Mouse (Mus musculus) hindbrain, embryonic 11.5 days (tissue): ENCODE results near the gene Mcpt1. TPM values are rescaled to one million over a fixed set of nuclear protein-coding genes. Genes with fewer than 3 reads are reported as not detected.
"Not testable (repeated sequence)": the region's sequence is repeated elsewhere in the genome, so short reads cannot be mapped to it uniquely, and the experiment has no call there.

Source experiments
- ATAC-seq: fragments of 200-750 bp; cut with Nextera tagmentation; 2 replicates; pipeline ENCODE4 v1.8.0; 2017; ENCODE audit warnings: mild to moderate bottlenecking, moderate TSS enrichment, moderate library complexity; ENCODE audit not compliant: low FRiP score
- DNase-seq: peaks from one replicate; pipeline ENCODE4 v3.0.0-alpha.2; 2015; ENCODE audit warnings: low spot score
- H3K27ac ChIP-seq: fragments of 300-500 bp; sonication (generic); 2 replicates; pipeline ENCODE4 v1.5.1; 2014; ENCODE audit warnings: mild to moderate bottlenecking, low read depth, low read length
- H3K27me3 ChIP-seq: fragments of 300-500 bp; sonication (generic); 2 replicates; pipeline ENCODE4 v1.6.1; 2014; ENCODE audit warnings: mild to moderate bottlenecking, low read length, moderate library complexity, mixed read lengths; ENCODE audit not compliant: control insufficient read depth, insufficient read depth
- H3K36me3 ChIP-seq: fragments of 300-500 bp; sonication (generic); 2 replicates; pipeline ENCODE4 v1.6.1; 2014; ENCODE audit warnings: mild to moderate bottlenecking, low read length, moderate library complexity, mixed read lengths; ENCODE audit not compliant: control insufficient read depth, insufficient read depth
- H3K4me1 ChIP-seq: fragments of 300-500 bp; sonication (generic); replicated peaks from 2 replicates; pipeline ENCODE4 v1.6.1; 2014; ENCODE audit warnings: low read length, mixed read lengths; ENCODE audit not compliant: control insufficient read depth, insufficient read depth
- H3K4me2 ChIP-seq: fragments of 300-500 bp; sonication (generic); replicated peaks from 2 replicates; pipeline ENCODE4 v1.6.1; 2014; ENCODE audit warnings: mild to moderate bottlenecking, low read depth, low read length
- H3K4me3 ChIP-seq: fragments of 300-500 bp; sonication (generic); 2 replicates; pipeline ENCODE4 v1.5.1; 2014; ENCODE audit warnings: low read depth, low read length
- H3K9ac ChIP-seq: fragments of 300-500 bp; sonication (generic); 2 replicates; pipeline ENCODE4 v1.6.1; 2014; ENCODE audit warnings: low read depth, low read length
- H3K9me3 ChIP-seq: fragments of 300-500 bp; sonication (generic); 2 replicates; pipeline ENCODE4 v1.6.1; 2016; ENCODE audit warnings: low read length; ENCODE audit not compliant: control insufficient read depth
- WGBS: fragments of 180-500 bp; shearing (Covaris S2); extraction: QIAGEN DNeasy Blood & Tissue Kit; methylation state at CpG from one replicate; pipeline ENCODE4 v1.1.7; 2014; 5-methylcytosine and 5-hydroxymethylcytosine counted together
- polyA plus RNA-seq: library from polyadenylated mRNA; unstranded; fragments of >200 nt; fragmentation: Nextera tagmentation; extraction: Ambion mirVana; gene quantifications from 2 replicates; pipeline ENCODE4 v1.2.1, GENCODE M21; 2014

Gene Mcpt1
- not detected in 2 replicates for polyA plus RNA-seq

DNA sequence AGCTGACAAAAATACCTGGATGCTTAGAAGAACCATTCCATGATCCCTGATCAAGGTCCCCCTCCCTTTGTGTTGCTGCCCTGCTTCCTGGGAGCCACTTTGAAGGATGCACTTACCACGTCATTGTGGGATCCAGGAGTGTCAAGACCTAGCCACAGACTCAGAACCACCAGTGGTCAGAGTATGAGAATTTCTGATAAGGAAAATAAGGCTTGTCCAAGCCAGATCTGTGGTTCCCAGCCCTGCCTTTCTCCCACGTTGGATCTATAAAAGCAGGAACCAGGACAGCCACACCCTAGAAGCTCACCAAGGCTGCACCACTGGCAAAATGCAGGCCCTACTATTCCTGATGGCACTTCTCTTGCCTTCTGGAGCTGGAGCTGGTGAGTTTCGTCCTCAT is at the start of gene Mcpt1:
TSS of gene Mcpt1 (plus strand) at position 301 of the 400 bp plus-strand sequence.
- H3K4me2 ChIP-seq, DNase-seq, H3K27me3 ChIP-seq, ATAC-seq, H3K9me3 ChIP-seq, H3K4me1 ChIP-seq, H3K4me3 ChIP-seq, H3K36me3 ChIP-seq, H3K27ac ChIP-seq, H3K9ac ChIP-seq: not testable (repeated sequence)
- 84% methylated on average over 3 of the region's 3 CpGs for WGBS

DNA sequence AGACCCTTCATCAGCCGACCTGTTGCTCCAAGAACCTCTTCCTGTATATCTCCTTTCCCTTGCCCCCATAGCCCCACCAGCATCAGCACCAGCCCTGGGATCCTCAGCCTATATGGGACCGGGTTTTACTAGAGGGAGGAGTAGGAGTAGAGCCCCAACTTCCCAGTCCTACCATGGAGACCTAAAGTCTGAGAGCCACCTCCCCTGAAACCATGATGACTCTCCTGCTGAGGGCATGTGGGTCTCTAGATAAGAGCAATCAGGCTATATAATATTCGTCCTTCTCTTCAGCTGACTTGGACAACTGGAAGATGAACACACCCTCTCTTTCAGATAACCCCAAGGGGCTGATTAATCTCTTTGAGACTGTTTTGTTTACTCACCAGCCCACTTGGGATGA is 30.3 kb upstream of the Mcpt1 start:
- H3K36me3 ChIP-seq, H3K9me3 ChIP-seq, H3K4me3 ChIP-seq, H3K4me1 ChIP-seq, H3K27me3 ChIP-seq, H3K9ac ChIP-seq, H3K27ac ChIP-seq, DNase-seq, ATAC-seq, H3K4me2 ChIP-seq: not testable (repeated sequence)
- WGBS = 83% methylated on average over 1 of the region's 3 CpGs

DNA sequence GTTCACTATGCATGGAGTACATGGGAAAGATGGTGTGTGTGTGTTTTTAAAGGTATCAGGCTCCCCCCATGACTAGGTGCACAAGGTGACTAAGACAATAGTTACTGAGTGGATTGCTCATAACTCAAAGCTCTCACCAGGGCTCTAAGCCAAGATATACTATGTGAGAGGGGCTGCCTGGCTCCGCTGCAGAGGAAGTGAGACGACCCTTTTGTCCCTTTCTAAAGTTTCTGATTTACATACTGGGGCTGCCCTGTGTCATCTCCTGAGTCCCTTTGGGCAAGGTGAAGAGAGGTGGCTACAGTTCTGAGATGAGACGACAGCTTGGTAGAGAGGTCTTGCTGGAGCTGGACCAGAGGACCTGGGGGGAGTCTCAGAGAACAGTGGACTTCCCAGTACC is 4.6 kb upstream of the Mcpt1 start:
- ATAC-seq (no peak), DNase-seq (no peak)
- H3K27me3 ChIP-seq = no peaks in the 10 kb centered on the region
- H3K4me3 ChIP-seq = no peak overlapping the region
- no peaks in the 10 kb centered on the region for H3K36me3 ChIP-seq
- H3K4me2 ChIP-seq = no peak overlapping the region
- no peaks in the 10 kb centered on the region for H3K9me3 ChIP-seq
- no peaks in the 10 kb centered on the region for H3K4me1 ChIP-seq
- 84% methylated on average over 3 of the region's 3 CpGs for WGBS
- no peak overlapping the region for H3K9ac ChIP-seq
- no peak overlapping the region for H3K27ac ChIP-seq

DNA sequence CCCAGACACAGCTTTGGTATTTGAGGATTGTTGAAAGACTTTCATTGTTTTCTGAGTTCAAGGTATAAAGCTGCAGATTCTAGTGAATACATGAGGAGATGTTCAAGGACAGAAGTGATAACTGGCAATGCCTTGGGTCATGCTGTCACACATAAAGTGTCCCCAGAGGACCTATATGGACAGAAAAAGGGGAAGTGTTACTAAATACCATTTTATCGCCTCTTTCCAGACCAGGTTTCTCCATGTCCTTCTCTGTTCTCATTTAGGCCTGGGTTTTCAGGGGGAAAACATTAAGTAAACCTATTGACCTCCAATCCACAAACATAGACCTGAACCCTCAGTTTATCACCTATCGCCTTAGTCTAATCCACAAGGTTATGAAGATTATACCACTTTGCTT is 3.8 kb upstream of the Mcpt1 start:
- Histone ChIP-seq H3K4me2 (no peak overlapping the region), H3K27ac (no peak overlapping the region)

GRCm38 (mm10) chr14:56019446-56019845 is 1.7 kb downstream of the Mcpt1 start:
- Histone ChIP-seq H3K4me1 (no peaks in the 10 kb centered on the region), H3K4me2 (no peak overlapping the region), H3K27me3 (no peaks in the 10 kb centered on the region), H3K9me3 (no peaks in the 10 kb centered on the region), H3K27ac (no peak overlapping the region), H3K9ac (no peak overlapping the region), H3K36me3 (no peaks in the 10 kb centered on the region), H3K4me3 (no peak overlapping the region)
- ATAC-seq = no peak
- 67% methylated on average over 1 of the region's 1 CpGs for WGBS
- no peak for DNase-seq

More for the DNA sequence above, 3.8 kb upstream of the Mcpt1 start:
- Histone ChIP-seq H3K4me1 (no peaks in the 10 kb centered on the region), H3K27me3 (no peaks in the 10 kb centered on the region), H3K4me3 (no peak overlapping the region), H3K9me3 (no peaks in the 10 kb centered on the region), H3K36me3 (no peaks in the 10 kb centered on the region), H3K9ac (no peak overlapping the region)
- ATAC-seq (no peak), DNase-seq (no peak)
- 88% methylated on average over 2 of the region's 2 CpGs for WGBS

DNA sequence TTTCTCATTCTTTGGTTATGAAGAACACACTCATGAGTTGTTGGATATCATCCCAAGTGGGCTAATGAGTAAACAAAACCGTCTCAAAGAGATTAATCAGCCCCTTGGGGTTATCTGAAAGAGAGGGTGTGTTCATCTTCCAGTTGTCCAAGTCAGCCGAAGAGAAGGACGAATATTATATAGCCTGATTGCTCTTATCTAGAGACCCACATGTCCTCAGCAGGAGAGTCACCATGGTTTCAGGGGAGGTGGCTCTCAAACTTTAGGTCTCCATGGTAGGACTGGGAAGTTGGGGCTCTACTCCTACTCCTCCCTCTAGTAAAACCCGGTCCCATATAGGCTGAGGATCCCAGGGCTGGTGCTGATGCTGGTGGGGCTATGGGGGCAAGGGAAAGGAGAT is 3.5 kb downstream of the Mcpt1 start:
- H3K4me2 ChIP-seq, H3K4me3 ChIP-seq, DNase-seq, ATAC-seq, H3K4me1 ChIP-seq, H3K27ac ChIP-seq, H3K36me3 ChIP-seq, H3K27me3 ChIP-seq, H3K9ac ChIP-seq, H3K9me3 ChIP-seq: not testable (repeated sequence)
- WGBS = 86% methylated on average over 3 of the region's 4 CpGs

DNA sequence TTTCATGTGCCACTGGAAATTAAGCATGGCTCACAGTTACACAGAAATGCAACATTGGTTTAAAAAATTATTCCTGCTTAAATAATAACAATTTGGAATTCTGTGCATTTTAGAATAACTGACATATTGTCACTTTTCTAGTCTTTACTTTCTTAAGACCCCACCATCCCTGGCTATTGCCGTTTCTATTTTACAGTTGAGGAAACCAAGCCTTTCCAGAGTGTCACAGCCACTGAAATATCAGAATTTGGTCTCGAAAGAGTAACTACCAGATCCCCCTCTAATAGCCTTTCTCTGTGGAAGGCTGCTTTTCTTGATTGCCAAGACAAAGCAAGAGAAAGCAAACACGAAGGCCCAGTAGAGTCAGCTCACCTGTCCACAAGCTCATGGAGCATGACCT is 12.6 kb downstream of the Mcpt1 start, which contains the start of gene Mcpt9:
TSS of gene Mcpt9 (minus strand) at position 101 of the 400 bp plus-strand sequence.
- 82% methylated on average over 3 of the region's 3 CpGs for WGBS
- H3K4me3 ChIP-seq, H3K4me1 ChIP-seq: not testable (repeated sequence)

GRCm38 (mm10) chr14:56034433-56034832 is 16.7 kb downstream of the Mcpt1 start:
- ATAC-seq = no peak
- 87% methylated on average over 2 of the region's 2 CpGs for WGBS

More for the DNA sequence above, 12.6 kb downstream of the Mcpt1 start, which contains the start of gene Mcpt9:
- not testable (repeated sequence) for H3K27ac ChIP-seq, DNase-seq, H3K9me3 ChIP-seq, H3K36me3 ChIP-seq, ATAC-seq, H3K4me2 ChIP-seq, H3K9ac ChIP-seq, H3K27me3 ChIP-seq

GRCm38 (mm10) chr14:56041792-56042191 is 24.0 kb downstream of the Mcpt1 start, which contains the start of gene Mcpt2:
TSS of gene Mcpt2 (plus strand) at chr14:56042041.
- H3K4me2 ChIP-seq, DNase-seq: not testable (repeated sequence)

More at GRCm38 (mm10) chr14:56034433-56034832, 16.7 kb downstream of the Mcpt1 start:
- Histone ChIP-seq H3K4me3 (no peak overlapping the region), H3K36me3 (no peaks in the 10 kb centered on the region), H3K9me3 (no peaks in the 10 kb centered on the region), H3K9ac (no peak overlapping the region), H3K4me2 (no peak overlapping the region), H3K27me3 (no peaks in the 10 kb centered on the region), H3K27ac (no peak overlapping the region), H3K4me1 (no peaks in the 10 kb centered on the region)
- DNase-seq = no peak

More at GRCm38 (mm10) chr14:56041792-56042191, 24.0 kb downstream of the Mcpt1 start, which contains the start of gene Mcpt2:
- WGBS = 83% methylated on average over 1 of the region's 1 CpGs
- ATAC-seq, H3K27me3 ChIP-seq, H3K9me3 ChIP-seq, H3K4me3 ChIP-seq, H3K9ac ChIP-seq, H3K36me3 ChIP-seq, H3K27ac ChIP-seq, H3K4me1 ChIP-seq: not testable (repeated sequence)
